Mouse (Mus musculus) cerebellum, adult 2 months (tissue): Measurements from ENCODE around the gene Eefsec.

Experiments used
- CTCF ChIP-seq: fragments of 200-500 bp; IDR thresholded peaks from 2 replicates; pipeline ENCODE4 v1.5.1; 2011; ENCODE audit warnings: low read depth, mild to moderate bottlenecking, control low read depth, low read length, moderate library complexity, borderline replicate concordance; ENCODE audit not compliant: insufficient read depth
- POLR2A ChIP-seq: fragments of 200-500 bp; IDR thresholded peaks from 2 replicates; pipeline ENCODE4 v1.6.1; 2011; ENCODE audit warnings: low read length, control low read depth, borderline replicate concordance; ENCODE audit not compliant: insufficient read depth

DNA sequence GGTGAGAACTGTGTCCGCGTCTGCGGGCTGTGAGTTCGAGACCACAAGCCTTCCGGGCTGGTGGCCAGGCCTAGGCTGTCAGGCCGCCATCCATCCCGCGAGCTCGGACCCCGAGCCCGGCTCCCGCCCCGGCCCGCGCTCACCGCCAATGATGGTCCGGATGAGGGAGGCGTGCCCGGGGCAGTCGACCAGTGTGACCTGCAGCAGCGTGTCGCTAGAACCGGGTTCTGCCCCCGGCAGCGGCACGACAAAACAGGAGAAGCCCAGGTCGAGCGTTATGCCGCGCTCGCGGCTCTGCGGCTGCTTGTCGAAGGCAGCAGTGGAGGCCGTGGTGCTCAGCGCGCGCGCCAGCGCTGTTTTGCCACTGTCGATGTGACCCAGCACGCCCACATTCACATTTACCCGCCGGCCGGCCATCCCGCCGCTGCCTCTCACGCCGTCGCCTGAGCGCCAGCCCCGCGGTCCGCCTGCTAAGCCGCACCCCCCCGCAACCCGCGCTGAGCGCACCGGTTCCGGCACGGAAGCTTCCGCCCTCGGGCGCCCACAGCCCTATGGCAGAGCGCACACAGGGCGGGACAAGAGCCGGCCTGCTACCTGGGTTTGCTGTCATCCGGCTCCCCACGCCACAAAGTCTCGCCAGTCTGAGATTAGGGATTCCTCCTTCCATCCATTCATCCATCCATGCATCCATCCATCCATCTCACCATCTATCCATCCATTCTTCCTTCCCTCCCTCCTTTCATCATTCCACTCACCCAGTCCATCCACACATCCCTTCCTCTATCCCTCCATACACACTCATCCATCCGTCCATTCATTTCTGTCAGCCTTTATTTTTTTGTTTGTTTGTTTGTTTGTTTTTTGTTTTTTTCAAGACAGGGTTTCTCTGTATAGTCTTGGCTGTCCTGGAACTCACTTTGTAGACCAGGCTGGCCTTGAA, at the start of gene Eefsec:
- TF ChIP-seq CTCF (no peak), POLR2A (peak; percentile 85)
